Mouse (Mus musculus): ENCODE data around the gene Lbr. TPM values are rescaled to one million over a fixed set of nuclear protein-coding genes. Genes with fewer than 3 reads are reported as not detected.

The Lbr gene
- polyA plus RNA-seq (2015; fragmentation: Nextera tagmentation; extraction: Ambion mirVana): 131 and 137 TPM in 2 replicates

DNA sequence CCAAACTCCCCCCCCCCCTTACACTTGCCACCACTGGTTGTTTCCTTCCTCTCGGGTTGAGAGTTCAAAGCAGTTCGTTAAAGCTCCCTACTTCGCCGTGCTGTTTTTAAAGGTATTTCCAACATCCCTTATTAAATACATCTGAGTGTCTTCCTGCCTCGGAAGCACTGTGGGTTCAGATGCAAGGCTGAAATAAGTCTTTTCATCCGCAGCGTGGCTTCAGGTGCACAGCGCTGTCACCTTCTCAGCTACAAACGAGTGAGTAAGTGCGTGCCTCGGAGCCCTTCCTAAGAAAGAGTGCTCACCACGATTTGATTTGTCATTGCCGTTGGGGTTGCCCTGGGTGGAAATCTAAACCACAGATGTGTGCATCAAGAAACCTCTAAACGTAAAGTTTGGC lies at the start of gene Lbr:
Gene Lbr, minus strand, starts transcription at position 266 of the 400 bp plus-strand sequence.
- no peak for ATAC-seq (ENCODE audit: borderline replicate concordance, extremely low read depth, low FRiP score, low TSS enrichment)
- Histone ChIP-seq H3K4me1 (peaks cover 28% of the 10 kb centered on the region), H3K4me3 (peak within 1 kb of the TSS; percentile 77), H3K9me3 (no peaks in the 10 kb centered on the region), H3K27me3 (no peaks in the 10 kb centered on the region), H3K36me3 (no peaks in the 10 kb centered on the region), H3K27ac (peak within 1 kb of the TSS; percentile 99), H3K4me2 (peak within 1 kb of the TSS; percentile 81), H3K9ac (peak within 1 kb of the TSS; percentile 85)
- 0% methylated on average over 14 of the region's 14 CpGs for WGBS

- no peak overlapping the region for H3K4me3 ChIP-seq
- H3K27me3 ChIP-seq: no peaks in the 10 kb centered on the region
- H3K4me2 ChIP-seq: no peak overlapping the region
- ATAC-seq (ENCODE audit: borderline replicate concordance, extremely low read depth, low FRiP score, low TSS enrichment): no peak
- WGBS: 82% methylated on average over 7 of the region's 7 CpGs
- no peak overlapping the region for H3K9ac ChIP-seq
- no peaks in the 10 kb centered on the region for H3K9me3 ChIP-seq
- H3K4me1 ChIP-seq: peaks cover 3% of the 10 kb centered on the region; the same call in 1 of the 2 replicates
- H3K36me3 ChIP-seq: no peaks in the 10 kb centered on the region
- H3K27ac ChIP-seq: no peak overlapping the region
These were observed 46.8 kb upstream of the Lbr start for GRCm38 (mm10) chr1:181889670-181890069.

GRCm38 (mm10) chr1:181888801-181889200 lies 46.0 kb upstream of the Lbr start:
- H3K27me3 ChIP-seq: no peaks in the 10 kb centered on the region
- H3K4me2 ChIP-seq: peak overlapping the region; percentile 26; the same call in 1 of the 2 replicates
- 1% methylated on average over 11 of the region's 11 CpGs for WGBS
- peak; percentile 66; the same call in 1 of the 2 replicates for ATAC-seq (ENCODE audit: borderline replicate concordance, extremely low read depth, low FRiP score, low TSS enrichment)
- peaks cover 3% of the 10 kb centered on the region; the same call in 1 of the 2 replicates for H3K4me1 ChIP-seq
- no peak overlapping the region for H3K9ac ChIP-seq
- no peaks in the 10 kb centered on the region for H3K9me3 ChIP-seq
- H3K36me3 ChIP-seq: no peaks in the 10 kb centered on the region
- no peak overlapping the region for H3K27ac ChIP-seq
- H3K4me3 ChIP-seq: no peak overlapping the region

- H3K9ac ChIP-seq: 0 out of 2 replicates have a peak overlapping the region, but pooled peaks have one; percentile 2
- no peaks in the 10 kb centered on the region for H3K9me3 ChIP-seq
These were observed 38.7 kb upstream of the Lbr start for GRCm38 (mm10) chr1:181881532-181881931.

GRCm38 (mm10) chr1:181880752-181881325 lies 38.0 kb upstream of the Lbr start:
- no peak overlapping the region for H3K27ac ChIP-seq
- no peaks in the 10 kb centered on the region for H3K36me3 ChIP-seq
- ATAC-seq (ENCODE audit: borderline replicate concordance, extremely low read depth, low FRiP score, low TSS enrichment): peak; percentile 47; the same call in 1 of the 2 replicates
- no peak overlapping the region for H3K4me3 ChIP-seq
- peak overlapping the region; percentile 28; the same call in 1 of the 2 replicates for H3K4me2 ChIP-seq
- 0 out of 2 replicates have a peak overlapping the region, but pooled peaks have one; percentile 2 for H3K9ac ChIP-seq
- no peaks in the 10 kb centered on the region for H3K9me3 ChIP-seq
- no peaks in the 10 kb centered on the region for H3K27me3 ChIP-seq
- H3K4me1 ChIP-seq: peaks cover 11% of the 10 kb centered on the region
- WGBS: 48% methylated on average over 15 of the region's 15 CpGs

More at GRCm38 (mm10) chr1:181881532-181881931, 38.7 kb upstream of the Lbr start:
- Histone ChIP-seq H3K27me3 (no peaks in the 10 kb centered on the region), H3K4me3 (no peak overlapping the region), H3K36me3 (no peaks in the 10 kb centered on the region), H3K27ac (no peak overlapping the region), H3K4me2 (peak overlapping the region; percentile 28; the same call in 1 of the 2 replicates), H3K4me1 (peaks cover 11% of the 10 kb centered on the region)
- 24% methylated on average over 8 of the region's 8 CpGs for WGBS
- peak; percentile 56; the same call in 1 of the 2 replicates for ATAC-seq (ENCODE audit: borderline replicate concordance, extremely low read depth, low FRiP score, low TSS enrichment)

GRCm38 (mm10) chr1:181878436-181878835 lies 35.6 kb upstream of the Lbr start:
- Histone ChIP-seq H3K4me1 (peaks cover 11% of the 10 kb centered on the region), H3K27ac (no peak overlapping the region), H3K36me3 (no peaks in the 10 kb centered on the region), H3K9ac (no peak overlapping the region), H3K9me3 (no peaks in the 10 kb centered on the region), H3K27me3 (no peaks in the 10 kb centered on the region), H3K4me3 (no peak overlapping the region), H3K4me2 (no peak overlapping the region)
- 67% methylated on average over 5 of the region's 5 CpGs for WGBS
- ATAC-seq (ENCODE audit: borderline replicate concordance, extremely low read depth, low FRiP score, low TSS enrichment): no peak

DNA sequence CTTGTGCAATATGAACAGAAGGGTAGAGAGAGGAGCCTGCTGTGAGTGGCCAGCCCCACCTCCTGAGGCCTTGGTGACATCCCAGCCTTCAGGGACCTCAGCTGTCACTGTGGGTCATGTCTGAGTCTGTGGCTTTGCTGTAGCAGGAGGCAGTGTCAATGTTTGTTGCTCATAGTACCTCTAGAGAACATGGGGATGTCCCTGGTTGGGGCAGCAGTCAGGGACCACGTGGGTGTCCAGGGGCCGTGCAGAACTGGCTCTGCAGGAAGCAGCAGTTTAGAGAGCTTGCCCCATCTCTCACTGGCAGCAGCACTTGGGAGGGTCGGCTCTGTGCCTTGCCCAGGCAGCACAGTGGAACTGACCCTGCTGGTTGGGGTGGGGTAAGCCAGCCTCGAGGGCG lies 34.2 kb upstream of the Lbr start:
- Histone ChIP-seq H3K9ac (no peak overlapping the region), H3K4me1 (peaks cover 11% of the 10 kb centered on the region), H3K27me3 (no peaks in the 10 kb centered on the region), H3K36me3 (no peaks in the 10 kb centered on the region), H3K9me3 (no peaks in the 10 kb centered on the region), H3K27ac (no peak overlapping the region), H3K4me2 (no peak overlapping the region), H3K4me3 (no peak overlapping the region)
- ATAC-seq (ENCODE audit: borderline replicate concordance, extremely low read depth, low FRiP score, low TSS enrichment): no peak
- WGBS: 32% methylated on average over 5 of the region's 5 CpGs

GRCm38 (mm10) chr1:181876656-181877055 lies 33.8 kb upstream of the Lbr start:
- 58% methylated on average over 3 of the region's 3 CpGs for WGBS
- no peaks in the 10 kb centered on the region for H3K27me3 ChIP-seq
- no peak overlapping the region for H3K27ac ChIP-seq
- no peak overlapping the region for H3K9ac ChIP-seq
- no peak overlapping the region for H3K4me2 ChIP-seq
- no peaks in the 10 kb centered on the region for H3K36me3 ChIP-seq
- H3K9me3 ChIP-seq: no peaks in the 10 kb centered on the region
- no peak overlapping the region for H3K4me3 ChIP-seq
- ATAC-seq (ENCODE audit: borderline replicate concordance, extremely low read depth, low FRiP score, low TSS enrichment): no peak
- H3K4me1 ChIP-seq: peaks cover 7% of the 10 kb centered on the region

GRCm38 (mm10) chr1:181873086-181873920 lies 30.5 kb upstream of the Lbr start:
- H3K9me3 ChIP-seq: no peaks in the 10 kb centered on the region
- H3K36me3 ChIP-seq: no peaks in the 10 kb centered on the region
- no peak overlapping the region for H3K4me2 ChIP-seq
- no peak for ATAC-seq (ENCODE audit: borderline replicate concordance, extremely low read depth, low FRiP score, low TSS enrichment)
- H3K9ac ChIP-seq: no peak overlapping the region
- no peak overlapping the region for H3K27ac ChIP-seq
- H3K4me1 ChIP-seq: no peaks in the 10 kb centered on the region
- no peak overlapping the region for H3K4me3 ChIP-seq
- no peaks in the 10 kb centered on the region for H3K27me3 ChIP-seq
- WGBS: 56% methylated on average over 9 of the region's 9 CpGs

GRCm38 (mm10) chr1:181872639-181873038 lies 29.8 kb upstream of the Lbr start:
- H3K4me1 ChIP-seq: no peaks in the 10 kb centered on the region
- WGBS: 61% methylated on average over 3 of the region's 3 CpGs
- H3K9me3 ChIP-seq: no peaks in the 10 kb centered on the region
- no peaks in the 10 kb centered on the region for H3K27me3 ChIP-seq
- no peak overlapping the region for H3K9ac ChIP-seq
- H3K27ac ChIP-seq: no peak overlapping the region
- H3K4me2 ChIP-seq: no peak overlapping the region
- ATAC-seq (ENCODE audit: borderline replicate concordance, extremely low read depth, low FRiP score, low TSS enrichment): no peak
- H3K36me3 ChIP-seq: no peaks in the 10 kb centered on the region
- no peak overlapping the region for H3K4me3 ChIP-seq

DNA sequence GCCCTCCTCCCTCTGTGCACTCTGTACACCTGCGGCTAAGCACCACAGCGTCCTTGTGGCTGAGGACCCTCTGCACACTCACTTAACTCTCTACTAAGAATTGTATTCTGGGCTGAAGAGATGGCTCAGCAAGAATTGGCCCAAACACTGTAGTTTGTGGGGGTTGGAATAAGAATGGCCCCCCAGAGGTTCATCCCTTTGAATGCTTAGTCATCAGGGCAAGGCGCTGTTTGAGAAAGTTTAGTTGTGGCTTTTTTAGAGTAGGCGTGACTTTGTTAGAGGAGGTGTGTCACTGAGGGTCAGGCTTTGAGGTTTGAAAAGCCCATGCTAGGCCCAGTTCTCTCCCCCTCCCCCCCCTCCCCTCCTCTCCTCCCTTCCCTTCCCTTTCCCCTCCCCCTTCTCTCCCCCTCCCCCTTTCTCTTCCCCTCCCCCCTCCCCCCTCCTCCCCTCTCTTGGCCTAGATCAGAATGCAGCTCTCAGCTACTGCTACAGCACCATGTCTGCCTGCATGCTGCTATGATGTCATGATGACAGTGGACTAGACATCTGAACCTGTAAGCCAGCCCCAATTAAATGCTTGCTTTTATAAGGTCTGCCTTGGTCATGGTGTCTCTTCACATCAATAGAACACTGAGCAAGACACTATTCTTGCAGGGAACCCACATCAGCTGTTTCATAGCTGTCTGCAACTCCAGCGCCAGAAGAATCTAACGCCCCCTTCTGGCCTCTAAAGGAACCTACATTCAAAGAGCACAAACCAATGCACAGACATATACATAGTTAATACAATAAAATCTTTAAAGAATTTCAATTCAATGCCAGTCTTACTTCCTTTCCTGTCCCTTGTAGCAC lies 23.8 kb upstream of the Lbr start:
- Histone ChIP-seq H3K4me2 (no peak overlapping the region), H3K4me1 (peaks cover 4% of the 10 kb centered on the region), H3K4me3 (no peak overlapping the region), H3K36me3 (no peaks in the 10 kb centered on the region), H3K27me3 (no peaks in the 10 kb centered on the region), H3K27ac (no peak overlapping the region), H3K9ac (no peak overlapping the region), H3K9me3 (no peaks in the 10 kb centered on the region)
- WGBS: 73% methylated on average over 6 of the region's 6 CpGs
- no peak for ATAC-seq (ENCODE audit: borderline replicate concordance, extremely low read depth, low FRiP score, low TSS enrichment)
